8 mouse cellular contexts compared by ENCODE assay signal in genomic region chr11:62456021-62456482, GRCm38 (mm10). TPM values are rescaled to one million over a fixed set of nuclear protein-coding genes. Genes with fewer than 3 reads are reported as not detected.
DNase-seq lines count a peak whose midpoint lies in the region; ATAC-seq and TF ChIP-seq lines count a peak whose summit lies in the region.

No protein-coding gene starts in this region.

- DNase-seq in kidney, postnatal 0 days (ENCODE audit: low spot score), result no peak
- no peak for DNase-seq in kidney, adult 11 months
- DNase-seq in gastrocnemius, postnatal 25 days, result no peak
- DNase-seq in kidney, postnatal 14 days, result no peak
- DNase-seq in cerebellum, postnatal 10 days, result no peak

- peak overlapping the region; percentile 99 for H3K9ac ChIP-seq in kidney, postnatal 0 days (ENCODE audit: low read depth, low read length)
- peak overlapping the region; percentile 93 for H3K9ac ChIP-seq in hindbrain, embryonic 15.5 days
- H3K9ac ChIP-seq in midbrain, embryonic 16.5 days (ENCODE audit: low read depth, low read length), result peak overlapping the region; percentile 86

- no peak for TF ChIP-seq POLR2A in cortical plate, adult 2 months (IDR thresholded peaks at IDR 0.05; ENCODE audit: extremely low read depth, insufficient read depth, low read length)

- no peak for TF ChIP-seq CTCF in kidney, postnatal 0 days (IDR thresholded peaks at IDR 0.05; ENCODE audit: low read depth)
- TF ChIP-seq CTCF in cortical plate, adult 2 months (IDR thresholded peaks at IDR 0.05; ENCODE audit: extremely low read depth, insufficient read depth, low read length), result no peak

- no peak for ATAC-seq in kidney, postnatal 0 days (replicated peaks; ENCODE audit: low FRiP score, low read depth)
- ATAC-seq in hindbrain, embryonic 15.5 days (ENCODE audit: low FRiP score, low read depth), result no peak
- ATAC-seq in midbrain, embryonic 16.5 days, result no peak

- H3K27ac ChIP-seq in kidney, postnatal 0 days, result peak overlapping the region; percentile 100
- H3K27ac ChIP-seq in cortical plate, adult 2 months (ENCODE audit: insufficient read depth, low read length), result no peak overlapping the region
- peak overlapping the region; percentile 95 for H3K27ac ChIP-seq in hindbrain, embryonic 15.5 days (replicated peaks)
- H3K27ac ChIP-seq in midbrain, embryonic 16.5 days (ENCODE audit: low read length), result peak overlapping the region; percentile 55; the same call in 1 of the 2 replicates

- peak overlapping the region; percentile 93 for H3K4me2 ChIP-seq in kidney, postnatal 0 days (ENCODE audit: low read length)
- H3K4me2 ChIP-seq in hindbrain, embryonic 15.5 days, result peak overlapping the region; percentile 83
- peak overlapping the region; percentile 78 for H3K4me2 ChIP-seq in midbrain, embryonic 16.5 days (ENCODE audit: low read length)

- H3K27me3 ChIP-seq in kidney, postnatal 0 days (ENCODE audit: insufficient read depth, low read length), result no peaks in the 10 kb centered on the region
- H3K27me3 ChIP-seq in hindbrain, embryonic 15.5 days, result no peaks in the 10 kb centered on the region
- no peaks in the 10 kb centered on the region for H3K27me3 ChIP-seq in midbrain, embryonic 16.5 days (ENCODE audit: control insufficient read depth, insufficient read depth, low read depth, low read length)

- H3K4me3 ChIP-seq in kidney, postnatal 0 days (replicated peaks; ENCODE audit: low read depth, low read length), result peak overlapping the region; percentile 98
- H3K4me3 ChIP-seq in cortical plate, adult 2 months (ENCODE audit: insufficient read depth, low read length), result peak overlapping the region; percentile 99; the same call in 1 of the 2 replicates
- peak overlapping the region; percentile 57 for H3K4me3 ChIP-seq in hindbrain, embryonic 15.5 days
- H3K4me3 ChIP-seq in midbrain, embryonic 16.5 days (ENCODE audit: low read depth, low read length), result peak overlapping the region; percentile 79

- H3K4me1 ChIP-seq in kidney, postnatal 0 days (replicated peaks; ENCODE audit: insufficient read depth, low read length), result no peaks in the 10 kb centered on the region
- no peaks in the 10 kb centered on the region for H3K4me1 ChIP-seq in cortical plate, adult 2 months (ENCODE audit: control insufficient read depth, insufficient read depth, low read length)
- H3K4me1 ChIP-seq in hindbrain, embryonic 15.5 days (replicated peaks), result peaks cover 24% of the 10 kb centered on the region
- H3K4me1 ChIP-seq in midbrain, embryonic 16.5 days (ENCODE audit: control insufficient read depth, insufficient read depth, low read length), result peaks cover 23% of the 10 kb centered on the region

- 3% methylated on average over 3 of the region's 3 CpGs for WGBS in kidney, postnatal 0 days
- 5% methylated on average over 3 of the region's 3 CpGs for WGBS in hindbrain, embryonic 15.5 days
- WGBS in midbrain, embryonic 16.5 days, result 4% methylated on average over 3 of the region's 3 CpGs

- H3K9me3 ChIP-seq in kidney, postnatal 0 days (replicated peaks; ENCODE audit: low read length), result no peaks in the 10 kb centered on the region
- no peaks in the 10 kb centered on the region for H3K9me3 ChIP-seq in hindbrain, embryonic 15.5 days
- no peaks in the 10 kb centered on the region for H3K9me3 ChIP-seq in midbrain, embryonic 16.5 days (replicated peaks; ENCODE audit: control insufficient read depth, low read length, poor library complexity, severe bottlenecking)

- no peaks in the 10 kb centered on the region for H3K36me3 ChIP-seq in kidney, postnatal 0 days (ENCODE audit: insufficient read depth, low read length)
- H3K36me3 ChIP-seq in hindbrain, embryonic 15.5 days, result no peaks in the 10 kb centered on the region
- no peaks in the 10 kb centered on the region for H3K36me3 ChIP-seq in midbrain, embryonic 16.5 days (ENCODE audit: control insufficient read depth, insufficient read depth, low read length)

RNA-seq across cellular contexts. Expression of gene Pigl, which starts 2.2 kb away (rescaled TPM):
- polyA plus RNA-seq in kidney, postnatal 0 days (2015; fragmentation: Nextera tagmentation; extraction: Ambion mirVana), result 8.3 and 8.9 TPM in 2 replicates
- 8.9 and 9.1 TPM in 2 replicates for polyA plus RNA-seq in cortical plate, adult 2 months (2012; rRNA removed)
- 9.7 and 11.0 TPM in 2 replicates for polyA plus RNA-seq in hindbrain, embryonic 15.5 days (2015; fragmentation: Nextera tagmentation; extraction: Ambion mirVana)
- polyA plus RNA-seq in midbrain, embryonic 16.5 days (2015; fragmentation: Nextera tagmentation; extraction: Ambion mirVana), result 8.6 and 9.3 TPM in 2 replicates
- 1 to 10 TPM; 1.4 to 1.8 TPM for total RNA-seq in gastrocnemius, postnatal 25 days (2021)

RNA-seq across cellular contexts. Expression of gene Ncor1, which starts 2.3 kb away (rescaled TPM):
- polyA plus RNA-seq in kidney, postnatal 0 days (2015; fragmentation: Nextera tagmentation; extraction: Ambion mirVana), result 123 and 130 TPM in 2 replicates
- polyA plus RNA-seq in cortical plate, adult 2 months (2012; rRNA removed), result 129 and 139 TPM in 2 replicates
- polyA plus RNA-seq in hindbrain, embryonic 15.5 days (2015; fragmentation: Nextera tagmentation; extraction: Ambion mirVana), result 177 and 180 TPM in 2 replicates
- 156 and 171 TPM in 2 replicates for polyA plus RNA-seq in midbrain, embryonic 16.5 days (2015; fragmentation: Nextera tagmentation; extraction: Ambion mirVana)
- 100 to 1,000 TPM; 114 to 115 TPM for total RNA-seq in gastrocnemius, postnatal 25 days (2021)
